Mouse (Mus musculus): Measurements from ENCODE around the gene Rgs3. TPM values are rescaled to one million over a fixed set of nuclear protein-coding genes. Genes with fewer than 3 reads are reported as not detected.

The Rgs3 gene
- polyA plus RNA-seq, 1 experiment from 2014 or later: 35.4 TPM

GRCm38 (mm10) chr4:62626228-62627026, 66.8 kb downstream of the Rgs3 start:
- Histone ChIP-seq H3K4me3 (no peak overlapping the region), H3K4me1 (peaks cover 99% of the 10 kb centered on the region), H3K36me3 (replicated peaks) (peaks cover 3% of the 10 kb centered on the region; the same call in 1 of the 2 replicates), H3K27ac (replicated peaks) (peak overlapping the region; percentile 89), H3K27me3 (replicated peaks; ENCODE audit: low read depth, poor library complexity, severe bottlenecking) (no peaks in the 10 kb centered on the region), H3K9me3 (no peaks in the 10 kb centered on the region)
- DNase-seq (ENCODE audit: low spot score): no peak
- WGBS: 80% methylated on average over 15 of the region's 15 CpGs

GRCm38 (mm10) chr4:62627331-62627730, 67.7 kb downstream of the Rgs3 start:
- no peak for DNase-seq (ENCODE audit: low spot score)
- no peak overlapping the region for H3K4me3 ChIP-seq
- peak overlapping the region; percentile 89 for H3K27ac ChIP-seq (replicated peaks)
- no peaks in the 10 kb centered on the region for H3K27me3 ChIP-seq (replicated peaks; ENCODE audit: low read depth, poor library complexity, severe bottlenecking)
- WGBS: 86% methylated on average over 4 of the region's 4 CpGs
- peaks cover 93% of the 10 kb centered on the region for H3K4me1 ChIP-seq
- H3K9me3 ChIP-seq: no peaks in the 10 kb centered on the region
- peaks cover 3% of the 10 kb centered on the region; the same call in 1 of the 2 replicates for H3K36me3 ChIP-seq (replicated peaks)

GRCm38 (mm10) chr4:62628547-62628946, 68.9 kb downstream of the Rgs3 start:
- no peaks in the 10 kb centered on the region for H3K27me3 ChIP-seq (replicated peaks; ENCODE audit: low read depth, poor library complexity, severe bottlenecking)
- H3K9me3 ChIP-seq: no peaks in the 10 kb centered on the region
- no peak for DNase-seq (ENCODE audit: low spot score)
- peak overlapping the region; percentile 89 for H3K27ac ChIP-seq (replicated peaks)
- 75% methylated on average over 7 of the region's 7 CpGs for WGBS
- H3K4me3 ChIP-seq: no peak overlapping the region
- H3K36me3 ChIP-seq (replicated peaks): peaks cover 3% of the 10 kb centered on the region; the same call in 1 of the 2 replicates
- H3K4me1 ChIP-seq: peaks cover 83% of the 10 kb centered on the region

GRCm38 (mm10) chr4:62629461-62629860, 69.8 kb downstream of the Rgs3 start:
- H3K27ac ChIP-seq (replicated peaks): peak overlapping the region; percentile 65
- peak; percentile 37 for DNase-seq (ENCODE audit: low spot score)
- WGBS: 65% methylated on average over 9 of the region's 9 CpGs
- peaks cover 3% of the 10 kb centered on the region; the same call in 1 of the 2 replicates for H3K36me3 ChIP-seq (replicated peaks)
- H3K4me3 ChIP-seq: no peak overlapping the region
- no peaks in the 10 kb centered on the region for H3K9me3 ChIP-seq
- H3K4me1 ChIP-seq: peaks cover 83% of the 10 kb centered on the region
- H3K27me3 ChIP-seq (replicated peaks; ENCODE audit: low read depth, poor library complexity, severe bottlenecking): no peaks in the 10 kb centered on the region

GRCm38 (mm10) chr4:62629905-62630304, 70.3 kb downstream of the Rgs3 start:
- H3K27me3 ChIP-seq (replicated peaks; ENCODE audit: low read depth, poor library complexity, severe bottlenecking): no peaks in the 10 kb centered on the region
- no peak overlapping the region for H3K4me3 ChIP-seq
- H3K36me3 ChIP-seq (replicated peaks): peaks cover 3% of the 10 kb centered on the region; the same call in 1 of the 2 replicates
- peak overlapping the region; percentile 65 for H3K27ac ChIP-seq (replicated peaks)
- H3K4me1 ChIP-seq: peaks cover 83% of the 10 kb centered on the region
- WGBS: 50% methylated on average over 4 of the region's 4 CpGs
- no peak for DNase-seq (ENCODE audit: low spot score)
- H3K9me3 ChIP-seq: no peaks in the 10 kb centered on the region

GRCm38 (mm10) chr4:62633243-62633642, 73.6 kb downstream of the Rgs3 start:
- Histone ChIP-seq H3K4me3 (no peak overlapping the region), H3K27me3 (replicated peaks; ENCODE audit: low read depth, poor library complexity, severe bottlenecking) (no peaks in the 10 kb centered on the region), H3K27ac (replicated peaks) (peak overlapping the region; percentile 72; the same call in 1 of the 2 replicates), H3K4me1 (peaks cover 56% of the 10 kb centered on the region), H3K36me3 (replicated peaks) (no peaks in the 10 kb centered on the region), H3K9me3 (no peaks in the 10 kb centered on the region)
- no peak for DNase-seq (ENCODE audit: low spot score)
- WGBS: 94% methylated on average over 4 of the region's 4 CpGs

- no peaks in the 10 kb centered on the region for H3K27me3 ChIP-seq (replicated peaks; ENCODE audit: low read depth, poor library complexity, severe bottlenecking)
- H3K36me3 ChIP-seq (replicated peaks): no peaks in the 10 kb centered on the region
- H3K4me3 ChIP-seq: no peak overlapping the region
- H3K9me3 ChIP-seq: no peaks in the 10 kb centered on the region
- H3K4me1 ChIP-seq: peaks cover 53% of the 10 kb centered on the region
- 36% methylated on average over 13 of the region's 13 CpGs for WGBS
- peak overlapping the region; percentile 72 for H3K27ac ChIP-seq (replicated peaks)
- no peak for DNase-seq (ENCODE audit: low spot score)
These were observed 74.5 kb downstream of the Rgs3 start for GRCm38 (mm10) chr4:62634054-62634591.

- H3K9me3 ChIP-seq: no peaks in the 10 kb centered on the region
- H3K4me3 ChIP-seq: no peak overlapping the region
- no peaks in the 10 kb centered on the region for H3K36me3 ChIP-seq (replicated peaks)
- 77% methylated on average over 2 of the region's 2 CpGs for WGBS
- H3K27ac ChIP-seq (replicated peaks): no peak overlapping the region
- no peak for DNase-seq (ENCODE audit: low spot score)
- H3K27me3 ChIP-seq (replicated peaks; ENCODE audit: low read depth, poor library complexity, severe bottlenecking): no peaks in the 10 kb centered on the region
- peaks cover 46% of the 10 kb centered on the region for H3K4me1 ChIP-seq
These were observed 75.2 kb downstream of the Rgs3 start for GRCm38 (mm10) chr4:62634840-62635239.

GRCm38 (mm10) chr4:62636047-62636446, 76.4 kb downstream of the Rgs3 start:
- Histone ChIP-seq H3K27ac (replicated peaks) (no peak overlapping the region), H3K4me1 (peaks cover 43% of the 10 kb centered on the region), H3K4me3 (no peak overlapping the region), H3K36me3 (replicated peaks) (no peaks in the 10 kb centered on the region), H3K27me3 (replicated peaks; ENCODE audit: low read depth, poor library complexity, severe bottlenecking) (no peaks in the 10 kb centered on the region; the same call in 1 of the 2 replicates), H3K9me3 (no peaks in the 10 kb centered on the region)
- 92% methylated on average over 6 of the region's 6 CpGs for WGBS
- no peak for DNase-seq (ENCODE audit: low spot score)

GRCm38 (mm10) chr4:62637856-62638604, 78.4 kb downstream of the Rgs3 start:
- 73% methylated on average over 4 of the region's 4 CpGs for WGBS
- no peaks in the 10 kb centered on the region for H3K36me3 ChIP-seq (replicated peaks)

GRCm38 (mm10) chr4:62640496-62641229, 81.0 kb downstream of the Rgs3 start:
- H3K9me3 ChIP-seq: no peaks in the 10 kb centered on the region
- no peak overlapping the region for H3K4me3 ChIP-seq
- H3K4me1 ChIP-seq: peaks cover 55% of the 10 kb centered on the region
- DNase-seq (ENCODE audit: low spot score): no peak
- H3K36me3 ChIP-seq (replicated peaks): no peaks in the 10 kb centered on the region
- H3K27ac ChIP-seq (replicated peaks): peak overlapping the region; percentile 30
- WGBS: 63% methylated on average over 15 of the region's 15 CpGs
- H3K27me3 ChIP-seq (replicated peaks; ENCODE audit: low read depth, poor library complexity, severe bottlenecking): peaks cover 4% of the 10 kb centered on the region; the same call in 1 of the 2 replicates

More at GRCm38 (mm10) chr4:62637856-62638604, 78.4 kb downstream of the Rgs3 start:
- H3K4me1 ChIP-seq: peaks cover 55% of the 10 kb centered on the region
- no peak overlapping the region for H3K4me3 ChIP-seq
- H3K27me3 ChIP-seq (replicated peaks; ENCODE audit: low read depth, poor library complexity, severe bottlenecking): no peaks in the 10 kb centered on the region; the same call in 1 of the 2 replicates
- H3K9me3 ChIP-seq: no peaks in the 10 kb centered on the region
- H3K27ac ChIP-seq (replicated peaks): 0 out of 2 replicates have a peak overlapping the region, but pooled peaks have one; percentile 16
- no peak for DNase-seq (ENCODE audit: low spot score)

GRCm38 (mm10) chr4:62641230-62641589, 81.6 kb downstream of the Rgs3 start:
- peak; percentile 34 for DNase-seq (ENCODE audit: low spot score)
- Histone ChIP-seq H3K27ac (replicated peaks) (peak overlapping the region; percentile 30), H3K9me3 (no peaks in the 10 kb centered on the region), H3K4me1 (peaks cover 55% of the 10 kb centered on the region), H3K36me3 (replicated peaks) (no peaks in the 10 kb centered on the region), H3K27me3 (replicated peaks; ENCODE audit: low read depth, poor library complexity, severe bottlenecking) (peaks cover 8% of the 10 kb centered on the region; the same call in 1 of the 2 replicates), H3K4me3 (no peak overlapping the region)
- WGBS: 36% methylated on average over 11 of the region's 11 CpGs

Measured in embryonic facial prominence, embryonic 10.5 days (tissue).